25 mouse cellular contexts compared by ENCODE assay signal in the genomic region with DNA sequence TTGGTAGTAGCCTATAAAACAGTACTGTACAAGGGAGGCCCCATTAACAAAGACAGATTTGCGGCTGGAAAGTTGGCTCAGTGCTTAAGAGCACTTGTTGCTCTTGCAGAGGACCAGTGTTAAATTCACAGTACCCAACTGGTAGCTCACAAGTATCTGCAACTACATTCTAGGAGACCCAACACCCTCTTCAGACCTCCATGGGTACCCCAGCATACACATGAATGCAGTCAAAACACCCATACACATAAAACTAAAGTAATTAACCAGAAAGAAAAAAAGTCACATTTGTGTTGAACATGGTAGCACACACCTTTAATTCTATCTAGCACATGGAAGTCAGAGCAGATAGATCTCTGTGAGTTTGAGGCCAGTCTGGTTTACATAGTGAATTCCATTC. TPM values are rescaled to one million over a fixed set of nuclear protein-coding genes. Genes with fewer than 3 reads are reported as not detected.
DNase-seq lines count a peak whose midpoint lies in the region; ATAC-seq and TF ChIP-seq lines count a peak whose summit lies in the region.
"Had no signal": no experiment of that assay in that cellular context is flagged by ENCODE, and none has a peak within 500 bp of the region (broad histone marks: within the 10 kb centered on the region; RNA-seq: fewer than 3 reads in every experiment).

No protein-coding gene starts in this region.

- H3K9me3 ChIP-seq in embryonic facial prominence, embryonic 12.5 days = no peaks in the 10 kb centered on the region
- no peaks in the 10 kb centered on the region for H3K9me3 ChIP-seq in embryonic facial prominence, embryonic 10.5 days
- H3K9me3 ChIP-seq in kidney, embryonic 16.5 days (ENCODE audit: low read length) = no peaks in the 10 kb centered on the region
- no peaks in the 10 kb centered on the region for H3K9me3 ChIP-seq in midbrain, embryonic 11.5 days (ENCODE audit: control insufficient read depth, low read length)
- no peaks in the 10 kb centered on the region for H3K9me3 ChIP-seq in midbrain, embryonic 13.5 days
- H3K9me3 ChIP-seq: embryonic facial prominence, embryonic 13.5 days; forebrain, embryonic 10.5 days; forebrain, embryonic 13.5 days; heart, embryonic 13.5 days had no signal

- H3K4me1 ChIP-seq in embryonic facial prominence, embryonic 12.5 days = peaks cover 6% of the 10 kb centered on the region
- peaks cover 30% of the 10 kb centered on the region for H3K4me1 ChIP-seq in embryonic facial prominence, embryonic 10.5 days
- peaks cover 14% of the 10 kb centered on the region for H3K4me1 ChIP-seq in kidney, adult 2 months (ENCODE audit: control insufficient read depth, insufficient read depth, low read length)
- H3K4me1 ChIP-seq in kidney, embryonic 16.5 days (ENCODE audit: insufficient read depth, low read length) = peaks cover 12% of the 10 kb centered on the region; the same call in 1 of the 2 replicates
- H3K4me1 ChIP-seq in midbrain, embryonic 11.5 days (ENCODE audit: control insufficient read depth, insufficient read depth, low read length) = peaks cover 4% of the 10 kb centered on the region; the same call in 1 of the 2 replicates
- H3K4me1 ChIP-seq in midbrain, embryonic 13.5 days (replicated peaks) = peaks cover 22% of the 10 kb centered on the region

- H3K36me3 ChIP-seq in embryonic facial prominence, embryonic 12.5 days = no peaks in the 10 kb centered on the region
- H3K36me3 ChIP-seq in embryonic facial prominence, embryonic 10.5 days (replicated peaks) = peaks cover 8% of the 10 kb centered on the region
- H3K36me3 ChIP-seq in kidney, adult 2 months (ENCODE audit: control insufficient read depth, insufficient read depth, low read length) = no peaks in the 10 kb centered on the region
- no peaks in the 10 kb centered on the region for H3K36me3 ChIP-seq in kidney, embryonic 16.5 days (ENCODE audit: insufficient read depth, low read length)
- no peaks in the 10 kb centered on the region for H3K36me3 ChIP-seq in midbrain, embryonic 11.5 days (ENCODE audit: control insufficient read depth, insufficient read depth, low read length)
- no peaks in the 10 kb centered on the region for H3K36me3 ChIP-seq in midbrain, embryonic 13.5 days
- H3K36me3 ChIP-seq: forebrain, embryonic 10.5 days; heart, embryonic 13.5 days had no signal

- no peak for TF ChIP-seq POLR2A in kidney, adult 2 months (IDR thresholded peaks at IDR 0.05; ENCODE audit: low read depth, low read length)

- TF ChIP-seq CTCF in kidney, adult 2 months (conservative IDR thresholded peaks at IDR 0.05; ENCODE audit: insufficient read depth, insufficient read length, low read depth, low read length) = no peak

- no peak for ATAC-seq in embryonic facial prominence, embryonic 12.5 days (ENCODE audit: insufficient number of reproducible peaks, insufficient read depth, low FRiP score, low TSS enrichment)
- no peak for ATAC-seq in kidney, embryonic 16.5 days (ENCODE audit: low FRiP score, low TSS enrichment)
- ATAC-seq in midbrain, embryonic 11.5 days (ENCODE audit: low FRiP score) = no peak
- no peak for ATAC-seq in midbrain, embryonic 13.5 days
- ATAC-seq: activated CD4-positive, CD25-positive, alpha-beta regulatory T cell, adult 4 months; forebrain, embryonic 13.5 days; forebrain, embryonic 16.5 days; hindbrain, postnatal 0 days had no signal

- no peak overlapping the region for H3K4me2 ChIP-seq in embryonic facial prominence, embryonic 12.5 days (replicated peaks)
- H3K4me2 ChIP-seq in kidney, embryonic 16.5 days (replicated peaks; ENCODE audit: low read depth, low read length) = no peak overlapping the region
- H3K4me2 ChIP-seq in midbrain, embryonic 11.5 days = no peak overlapping the region
- H3K4me2 ChIP-seq in midbrain, embryonic 13.5 days (replicated peaks) = no peak overlapping the region

- DNase-seq in embryonic facial prominence, embryonic 10.5 days (ENCODE audit: low spot score) = no peak
- no peak for DNase-seq in kidney, adult 2 months
- peak; percentile 64 for DNase-seq in midbrain, embryonic 11.5 days (ENCODE audit: low spot score, missing footprints)
- no peak for DNase-seq in cerebellum, postnatal 25 days
- DNase-seq: adrenal gland, adult 8-10 months; adrenal gland, postnatal 25 days; cerebellum, adult 11-12 months; cerebellum, adult 8-10 months; cerebellum, postnatal 10 days; gastrocnemius, adult 2 months; gastrocnemius, postnatal 14 days; heart, adult 18-20 months; heart, postnatal 14 days; heart, postnatal 4 days had no signal

- H3K27me3 ChIP-seq in embryonic facial prominence, embryonic 12.5 days = no peaks in the 10 kb centered on the region
- H3K27me3 ChIP-seq in embryonic facial prominence, embryonic 10.5 days (replicated peaks; ENCODE audit: low read depth, poor library complexity, severe bottlenecking) = no peaks in the 10 kb centered on the region
- H3K27me3 ChIP-seq in kidney, adult 2 months (replicated peaks; ENCODE audit: control insufficient read depth, insufficient read depth, low read length) = no peaks in the 10 kb centered on the region
- H3K27me3 ChIP-seq in kidney, embryonic 16.5 days (ENCODE audit: insufficient read depth, low read length) = no peaks in the 10 kb centered on the region
- H3K27me3 ChIP-seq in midbrain, embryonic 11.5 days (ENCODE audit: control insufficient read depth, insufficient read depth, low read length) = no peaks in the 10 kb centered on the region; the same call in 1 of the 2 replicates
- peaks cover 31% of the 10 kb centered on the region for H3K27me3 ChIP-seq in midbrain, embryonic 13.5 days
- H3K27me3 ChIP-seq: embryonic facial prominence, embryonic 13.5 days; heart, embryonic 13.5 days had no signal

- no peak overlapping the region for H3K4me3 ChIP-seq in embryonic facial prominence, embryonic 12.5 days
- no peak overlapping the region for H3K4me3 ChIP-seq in embryonic facial prominence, embryonic 10.5 days
- H3K4me3 ChIP-seq in kidney, adult 2 months (ENCODE audit: insufficient read depth, low read depth, low read length) = no peak overlapping the region
- no peak overlapping the region for H3K4me3 ChIP-seq in kidney, embryonic 16.5 days (ENCODE audit: low read length)
- H3K4me3 ChIP-seq in midbrain, embryonic 11.5 days (ENCODE audit: low read depth, low read length) = no peak overlapping the region
- H3K4me3 ChIP-seq in midbrain, embryonic 13.5 days (replicated peaks) = no peak overlapping the region
- H3K4me3 ChIP-seq: forebrain, embryonic 13.5 days; gastrocnemius, adult 2 months had no signal

- 0 out of 2 replicates have a peak overlapping the region, but pooled peaks have one; percentile 91 for H3K27ac ChIP-seq in embryonic facial prominence, embryonic 12.5 days
- no peak overlapping the region for H3K27ac ChIP-seq in embryonic facial prominence, embryonic 10.5 days (replicated peaks)
- peak overlapping the region; percentile 87 for H3K27ac ChIP-seq in kidney, adult 2 months (ENCODE audit: insufficient read depth, low read depth, low read length)
- H3K27ac ChIP-seq in kidney, embryonic 16.5 days (ENCODE audit: low read length) = no peak overlapping the region
- no peak overlapping the region for H3K27ac ChIP-seq in midbrain, embryonic 11.5 days (ENCODE audit: low read depth, low read length)
- no peak overlapping the region for H3K27ac ChIP-seq in midbrain, embryonic 13.5 days
- H3K27ac ChIP-seq: forebrain, embryonic 13.5 days; heart, embryonic 13.5 days; hindbrain, embryonic 14.5 days; hindbrain, postnatal 0 days had no signal

- 93% methylated on average over 1 of the region's 1 CpGs for WGBS in embryonic facial prominence, embryonic 12.5 days
- WGBS in embryonic facial prominence, embryonic 10.5 days = 96% methylated on average over 1 of the region's 1 CpGs
- 89% methylated on average over 1 of the region's 1 CpGs for WGBS in kidney, adult 2 months
- WGBS in kidney, embryonic 16.5 days = 97% methylated on average over 1 of the region's 1 CpGs
- 90% methylated on average over 1 of the region's 1 CpGs for WGBS in midbrain, embryonic 11.5 days
- WGBS in midbrain, embryonic 13.5 days = 94% methylated on average over 1 of the region's 1 CpGs

- no peak overlapping the region for H3K9ac ChIP-seq in embryonic facial prominence, embryonic 12.5 days
- H3K9ac ChIP-seq in kidney, embryonic 16.5 days (replicated peaks; ENCODE audit: low read length) = no peak overlapping the region; the same call in 1 of the 2 replicates
- H3K9ac ChIP-seq in midbrain, embryonic 11.5 days (ENCODE audit: low read length) = no peak overlapping the region
- H3K9ac ChIP-seq in midbrain, embryonic 13.5 days (replicated peaks) = no peak overlapping the region

RNA-seq across cellular contexts. Expression of gene Mertk, which starts 1.7 kb away (rescaled TPM):
- 14.0 and 15.0 TPM in 2 replicates for polyA plus RNA-seq in embryonic facial prominence, embryonic 12.5 days (2016; fragmentation: Nextera tagmentation; extraction: Ambion mirVana)
- 9.3 and 12.2 TPM in 2 replicates for polyA plus RNA-seq in embryonic facial prominence, embryonic 10.5 days (2016; fragmentation: Nextera tagmentation; extraction: Ambion mirVana)
- 12.4 and 13.3 TPM in 2 replicates for polyA plus RNA-seq in kidney, adult 2 months (2012; rRNA removed)
- polyA plus RNA-seq in kidney, embryonic 16.5 days (2015; fragmentation: Nextera tagmentation; extraction: Ambion mirVana) = 14.2 and 14.6 TPM in 2 replicates
- 3.0 and 4.3 TPM in 2 replicates for polyA plus RNA-seq in midbrain, embryonic 11.5 days (2014; fragmentation: Nextera tagmentation; extraction: Ambion mirVana)
- 1.4 and 1.6 TPM in 2 replicates for polyA plus RNA-seq in midbrain, embryonic 13.5 days (2015; fragmentation: Nextera tagmentation; extraction: Ambion mirVana)
- polyA plus RNA-seq: activated CD4-positive, CD25-positive, alpha-beta regulatory T cell, adult 4 months had no signal

RNA-seq across cellular contexts. Expression of gene Anapc1, which starts 9.9 kb away (rescaled TPM):
- 84.0 and 86.6 TPM in 2 replicates for polyA plus RNA-seq in embryonic facial prominence, embryonic 12.5 days (2016; fragmentation: Nextera tagmentation; extraction: Ambion mirVana)
- polyA plus RNA-seq in embryonic facial prominence, embryonic 10.5 days (2016; fragmentation: Nextera tagmentation; extraction: Ambion mirVana) = 83.1 and 93.4 TPM in 2 replicates
- polyA plus RNA-seq in kidney, adult 2 months (2012; rRNA removed) = 32.2 and 40.6 TPM in 2 replicates
- 62.1 and 65.9 TPM in 2 replicates for polyA plus RNA-seq in kidney, embryonic 16.5 days (2015; fragmentation: Nextera tagmentation; extraction: Ambion mirVana)
- 86.5 and 100 TPM in 2 replicates for polyA plus RNA-seq in midbrain, embryonic 11.5 days (2014; fragmentation: Nextera tagmentation; extraction: Ambion mirVana)
- polyA plus RNA-seq in midbrain, embryonic 13.5 days (2015; fragmentation: Nextera tagmentation; extraction: Ambion mirVana) = 55.2 and 57.9 TPM in 2 replicates

Comparison
In these comparisons a context has a peak if more than half of its experiments do, and no peak if none do; other contexts are left out.
1. H3K27ac ChIP-seq: peak in embryonic facial prominence, embryonic 12.5 days (single experiment) and kidney, adult 2 months (single experiment); none in embryonic facial prominence, embryonic 10.5 days (single experiment), kidney, embryonic 16.5 days (single experiment), midbrain, embryonic 11.5 days (single experiment) and midbrain, embryonic 13.5 days (single experiment).